Mouse (Mus musculus) embryonic facial prominence, embryonic 13.5 days (tissue): ENCODE results near the gene Col4a1. TPM values are rescaled to one million over a fixed set of nuclear protein-coding genes. Genes with fewer than 3 reads are reported as not detected.

Source experiments
- ATAC-seq: fragments of 200-750 bp; cut with Nextera tagmentation; 2 replicates; pipeline ENCODE4 v1.8.0; 2017; ENCODE audit warnings: low read depth; ENCODE audit not compliant: insufficient number of reproducible peaks, insufficient read depth, low FRiP score, low TSS enrichment
- H3K27ac ChIP-seq: fragments of 300-500 bp; sonication (generic); 2 replicates; pipeline ENCODE4 v1.5.1; 2015; ENCODE audit warnings: moderate library complexity, mild to moderate bottlenecking, inconsistent platforms
- H3K27me3 ChIP-seq: fragments of 300-500 bp; sonication (generic); 2 replicates; pipeline ENCODE4 v1.6.1; 2015; ENCODE audit warnings: mild to moderate bottlenecking, inconsistent platforms
- H3K36me3 ChIP-seq: fragments of 300-500 bp; sonication (generic); 2 replicates; pipeline ENCODE4 v1.6.1; 2015; ENCODE audit warnings: mild to moderate bottlenecking, inconsistent platforms
- H3K4me1 ChIP-seq: fragments of 300-500 bp; sonication (generic); 2 replicates; pipeline ENCODE4 v1.6.1; 2015; ENCODE audit warnings: inconsistent platforms
- H3K4me2 ChIP-seq: fragments of 300-500 bp; sonication (generic); 2 replicates; pipeline ENCODE4 v1.6.1; 2015; ENCODE audit warnings: moderate library complexity, mild to moderate bottlenecking, inconsistent platforms
- H3K4me3 ChIP-seq: fragments of 300-500 bp; sonication (generic); 2 replicates; pipeline ENCODE4 v1.5.1; 2015; ENCODE audit warnings: mild to moderate bottlenecking, inconsistent platforms
- H3K9ac ChIP-seq: fragments of 300-500 bp; sonication (generic); 2 replicates; pipeline ENCODE4 v1.6.1; 2015; ENCODE audit warnings: mild to moderate bottlenecking, inconsistent platforms
- H3K9me3 ChIP-seq: fragments of 300-500 bp; sonication (generic); 2 replicates; pipeline ENCODE4 v1.6.1; 2016; ENCODE audit warnings: inconsistent platforms
- WGBS: fragments of 180-500 bp; shearing (Covaris S2); methylation state at CpG from one replicate; pipeline ENCODE4 v1.1.7; 2015; ENCODE audit warnings: mixed read lengths; 5-methylcytosine and 5-hydroxymethylcytosine counted together
- polyA plus RNA-seq: library from polyadenylated mRNA; unstranded; fragments of >200 nt; fragmentation: Nextera tagmentation; extraction: Ambion mirVana; gene quantifications from 2 replicates; pipeline ENCODE4 v1.2.1, GENCODE M21; 2015

The Col4a1 gene
- polyA plus RNA-seq, 1 experiment from 2014 or later: 121 TPM

DNA sequence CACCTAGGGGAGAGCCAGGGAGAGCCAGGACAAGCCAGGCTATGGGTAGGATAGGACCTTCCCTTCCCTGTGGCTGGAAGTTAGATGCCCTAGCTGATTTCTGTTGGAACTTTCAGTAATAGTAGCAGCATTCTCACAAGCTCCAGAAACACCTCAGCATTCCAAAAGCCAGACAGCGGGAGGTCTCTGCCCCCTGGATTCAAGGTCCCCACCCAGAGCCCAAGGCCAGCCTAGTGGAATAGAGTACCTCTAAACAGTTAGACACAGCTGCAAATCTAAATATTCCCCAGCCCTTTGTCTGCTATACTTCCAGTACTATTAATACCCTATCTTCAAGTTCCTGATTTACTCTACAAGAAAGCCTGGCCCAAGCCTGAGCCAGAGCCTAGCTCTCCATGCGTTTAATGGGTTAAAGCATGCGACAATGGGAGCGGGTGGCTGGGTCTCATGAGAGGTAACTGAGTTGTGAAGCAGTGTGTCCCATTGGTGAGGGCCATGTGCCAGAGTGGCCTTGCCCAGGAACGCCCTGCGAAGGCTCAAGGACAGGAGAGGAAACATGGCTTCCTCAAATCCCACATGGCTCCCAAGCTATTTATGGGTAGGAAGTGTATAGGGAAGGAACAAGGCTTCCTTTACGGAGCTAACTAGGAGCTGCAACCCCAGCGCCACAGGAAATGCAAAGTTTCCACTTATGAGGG is 15.3 kb downstream of the Col4a1 start:
- Histone ChIP-seq H3K4me1 (peaks cover 48% of the 10 kb centered on the region), H3K27me3 (no peaks in the 10 kb centered on the region), H3K4me3 (no peak overlapping the region), H3K9me3 (no peaks in the 10 kb centered on the region), H3K4me2 (no peak overlapping the region), H3K36me3 (peaks cover 2% of the 10 kb centered on the region; the same call in 1 of the 2 replicates), H3K27ac (peak overlapping the region; percentile 55), H3K9ac (no peak overlapping the region)
- WGBS: 79% methylated on average over 8 of the region's 8 CpGs
- no peak for ATAC-seq

DNA sequence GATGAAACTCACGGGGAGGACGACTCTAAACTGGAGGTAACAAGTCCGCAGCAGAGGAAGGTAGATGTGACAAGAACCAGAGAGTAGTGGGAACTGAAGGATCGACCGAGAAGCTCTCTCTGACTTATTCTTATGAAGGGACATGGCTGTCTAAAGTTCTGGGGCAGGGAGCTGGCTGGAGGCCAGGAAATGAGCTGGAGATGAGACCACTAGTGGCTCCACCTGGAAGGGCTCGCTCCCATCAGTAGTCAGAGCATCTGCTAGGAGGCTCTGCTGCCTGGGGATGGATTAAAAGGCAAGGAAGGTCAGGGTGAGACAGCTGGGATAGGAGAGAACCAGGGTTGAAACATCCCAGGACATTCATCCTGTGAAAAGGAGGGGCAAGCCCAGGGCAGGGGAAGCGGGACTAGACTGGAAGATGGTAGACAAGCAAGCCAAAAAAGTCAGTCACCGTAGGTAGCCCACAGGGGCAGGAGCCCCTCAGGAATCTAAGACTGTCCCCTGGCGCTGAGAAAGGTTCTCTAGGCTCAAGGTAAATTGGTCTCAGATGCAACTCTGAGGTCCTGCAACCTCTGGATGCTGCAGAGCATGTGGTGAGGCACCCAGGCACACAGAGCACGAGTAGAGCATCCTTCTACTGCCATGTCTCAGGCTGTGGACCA is 16.2 kb downstream of the Col4a1 start:
- H3K4me2 ChIP-seq: no peak overlapping the region
- no peak overlapping the region for H3K9ac ChIP-seq
- ATAC-seq: no peak
- H3K9me3 ChIP-seq: no peaks in the 10 kb centered on the region
- no peak overlapping the region for H3K4me3 ChIP-seq
- H3K27ac ChIP-seq: no peak overlapping the region
- 88% methylated on average over 10 of the region's 10 CpGs for WGBS
- peaks cover 2% of the 10 kb centered on the region; the same call in 1 of the 2 replicates for H3K36me3 ChIP-seq
- peaks cover 51% of the 10 kb centered on the region for H3K4me1 ChIP-seq
- H3K27me3 ChIP-seq: no peaks in the 10 kb centered on the region

DNA sequence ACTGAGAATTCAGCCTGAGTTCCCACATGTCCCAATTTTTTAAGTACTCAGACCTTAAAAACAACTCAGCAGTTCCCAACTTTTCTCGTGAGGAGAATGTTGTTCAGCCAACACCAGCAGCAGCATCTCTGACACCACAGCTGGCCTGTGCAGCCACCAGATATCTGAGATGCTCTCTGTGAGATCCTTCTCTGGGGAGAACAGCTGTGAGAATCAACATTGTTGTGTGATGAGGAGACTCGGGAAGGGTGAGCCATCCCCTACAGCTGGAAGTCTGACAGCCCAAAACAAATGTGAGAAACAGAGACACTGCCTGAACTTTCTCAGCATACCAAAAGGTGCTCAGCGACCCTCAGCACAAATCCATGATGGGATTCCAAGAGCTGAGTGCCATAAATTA is 20.0 kb downstream of the Col4a1 start:
- Histone ChIP-seq H3K4me2 (no peak overlapping the region), H3K9me3 (no peaks in the 10 kb centered on the region), H3K4me1 (peaks cover 44% of the 10 kb centered on the region), H3K27ac (no peak overlapping the region), H3K36me3 (peaks cover 2% of the 10 kb centered on the region; the same call in 1 of the 2 replicates), H3K9ac (no peak overlapping the region), H3K27me3 (no peaks in the 10 kb centered on the region), H3K4me3 (no peak overlapping the region)
- ATAC-seq: no peak
- 62% methylated on average over 3 of the region's 3 CpGs for WGBS

DNA sequence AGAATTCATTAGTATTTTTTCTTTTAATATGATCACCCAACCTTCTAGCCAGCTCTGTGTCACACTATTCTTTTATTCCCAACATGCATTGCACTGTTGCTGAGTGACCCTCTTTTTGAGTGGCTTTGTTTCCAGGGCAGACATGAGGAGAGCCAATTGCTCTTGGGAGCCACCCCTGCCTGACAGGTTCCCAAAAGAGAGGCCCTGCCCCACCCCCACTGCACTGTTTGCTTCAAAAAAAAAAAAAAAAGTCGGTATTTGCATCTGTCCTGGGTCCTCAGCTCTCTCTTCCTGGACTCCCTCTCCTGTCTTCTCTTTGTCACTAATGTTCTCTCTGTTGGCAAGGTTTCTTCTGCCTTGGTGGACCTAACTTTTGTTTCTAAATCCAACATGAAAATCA is 22.1 kb downstream of the Col4a1 start:
- 0 out of 2 replicates have a peak, but pooled peaks have one; percentile 15 for ATAC-seq
- 10% methylated on average over 1 of the region's 1 CpGs for WGBS

DNA sequence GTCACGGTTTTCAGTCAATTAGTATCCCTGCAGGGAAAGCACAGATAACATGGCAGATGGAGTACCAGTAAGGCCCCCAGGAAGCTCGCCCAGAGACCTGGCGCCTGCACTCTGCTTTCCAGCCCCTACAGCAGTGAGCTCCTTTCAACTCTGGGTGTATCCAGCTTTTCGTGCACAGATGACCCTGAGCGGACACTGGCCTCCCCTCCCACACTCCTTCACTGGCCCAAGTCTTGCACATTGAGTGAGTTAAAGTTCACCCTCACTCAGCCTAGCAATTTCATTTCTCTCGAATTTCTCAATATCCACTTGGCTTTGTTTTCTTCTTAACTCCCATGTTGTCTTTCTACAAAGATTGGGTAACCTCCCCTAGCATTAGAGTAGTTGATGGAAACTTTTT is 24.3 kb downstream of the Col4a1 start:
- peaks cover 41% of the 10 kb centered on the region for H3K4me1 ChIP-seq
- no peak overlapping the region for H3K4me2 ChIP-seq
- no peaks in the 10 kb centered on the region for H3K27me3 ChIP-seq
- H3K36me3 ChIP-seq: no peaks in the 10 kb centered on the region
- H3K9me3 ChIP-seq: no peaks in the 10 kb centered on the region
- 77% methylated on average over 6 of the region's 6 CpGs for WGBS
- H3K4me3 ChIP-seq: no peak overlapping the region
- no peak for ATAC-seq
- no peak overlapping the region for H3K9ac ChIP-seq
- no peak overlapping the region for H3K27ac ChIP-seq

More for the DNA sequence above, 22.1 kb downstream of the Col4a1 start:
- Histone ChIP-seq H3K9me3 (no peaks in the 10 kb centered on the region), H3K4me3 (no peak overlapping the region), H3K27ac (no peak overlapping the region), H3K9ac (no peak overlapping the region), H3K4me1 (peaks cover 30% of the 10 kb centered on the region), H3K27me3 (no peaks in the 10 kb centered on the region), H3K36me3 (peaks cover 2% of the 10 kb centered on the region; the same call in 1 of the 2 replicates), H3K4me2 (no peak overlapping the region)

DNA sequence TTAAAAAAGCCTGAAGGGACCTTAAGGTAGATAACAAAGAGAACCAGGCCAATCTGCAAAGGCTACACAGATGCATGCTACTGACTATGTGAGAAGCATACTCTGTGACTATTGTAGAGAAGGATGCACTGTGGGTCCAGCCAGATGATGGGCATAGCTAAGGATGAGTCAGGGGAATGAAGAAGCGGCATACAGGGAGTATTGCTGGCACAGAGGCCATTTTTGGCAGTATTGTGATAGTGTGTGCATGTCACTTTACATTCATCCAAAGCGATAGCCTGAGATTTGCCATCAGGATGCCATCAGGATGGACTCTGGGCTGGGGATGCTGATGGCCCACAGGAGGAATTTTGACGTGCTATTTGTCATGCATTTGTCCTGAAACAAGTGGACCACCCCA is 25.5 kb downstream of the Col4a1 start:
- no peak overlapping the region for H3K4me2 ChIP-seq
- no peaks in the 10 kb centered on the region for H3K9me3 ChIP-seq
- no peak overlapping the region for H3K27ac ChIP-seq
- H3K4me3 ChIP-seq: no peak overlapping the region
- no peak for ATAC-seq
- no peaks in the 10 kb centered on the region for H3K36me3 ChIP-seq
- no peak overlapping the region for H3K9ac ChIP-seq
- H3K27me3 ChIP-seq: no peaks in the 10 kb centered on the region
- peaks cover 51% of the 10 kb centered on the region for H3K4me1 ChIP-seq
- WGBS: 74% methylated on average over 3 of the region's 3 CpGs

DNA sequence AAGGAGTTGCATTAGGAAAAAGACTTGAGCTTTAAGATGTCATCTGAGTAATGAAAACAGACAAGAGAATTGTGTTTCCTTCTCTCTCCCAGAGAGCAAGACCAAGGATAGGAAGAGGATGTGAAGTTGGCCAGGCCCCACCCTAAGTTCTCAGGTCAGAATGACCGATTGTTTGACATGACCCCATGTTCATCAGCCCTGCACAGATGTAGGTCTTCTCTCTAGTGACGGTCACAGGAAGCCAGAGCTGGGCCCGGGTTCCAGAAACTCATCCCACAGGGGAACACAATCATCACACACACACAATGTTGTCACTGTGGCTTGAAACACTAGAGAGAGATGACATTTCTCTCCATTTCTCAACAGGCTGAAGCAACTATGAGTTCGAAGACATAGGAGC is 27.2 kb downstream of the Col4a1 start:
- Histone ChIP-seq H3K9me3 (no peaks in the 10 kb centered on the region), H3K4me3 (no peak overlapping the region), H3K27ac (no peak overlapping the region), H3K4me1 (peaks cover 42% of the 10 kb centered on the region), H3K36me3 (peaks cover 5% of the 10 kb centered on the region; the same call in 1 of the 2 replicates), H3K4me2 (no peak overlapping the region), H3K9ac (no peak overlapping the region), H3K27me3 (no peaks in the 10 kb centered on the region)
- ATAC-seq: no peak
- 69% methylated on average over 4 of the region's 4 CpGs for WGBS

DNA sequence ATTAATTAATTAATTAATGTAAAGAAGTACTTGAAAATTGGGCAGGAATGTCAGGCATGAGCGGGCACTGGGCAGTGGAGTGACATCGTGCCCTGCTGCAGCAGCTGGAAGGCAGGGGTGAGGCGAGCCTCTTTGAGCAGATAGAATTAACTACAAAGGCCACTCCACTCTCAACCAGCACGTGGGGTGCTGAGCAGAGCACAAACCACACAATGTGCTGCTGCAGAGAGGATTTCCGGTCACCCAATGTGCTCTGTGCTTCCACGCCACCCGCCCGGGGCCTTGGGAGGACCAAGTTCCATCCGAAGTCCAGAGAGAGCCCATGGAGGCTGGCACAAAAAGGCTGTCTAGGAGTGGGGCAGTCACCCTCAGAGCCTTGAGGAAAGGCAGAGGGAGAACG is 29.4 kb downstream of the Col4a1 start:
- no peak for ATAC-seq
- Histone ChIP-seq H3K4me1 (peaks cover 48% of the 10 kb centered on the region), H3K27ac (peak overlapping the region; percentile 33; the same call in 1 of the 2 replicates)

DNA sequence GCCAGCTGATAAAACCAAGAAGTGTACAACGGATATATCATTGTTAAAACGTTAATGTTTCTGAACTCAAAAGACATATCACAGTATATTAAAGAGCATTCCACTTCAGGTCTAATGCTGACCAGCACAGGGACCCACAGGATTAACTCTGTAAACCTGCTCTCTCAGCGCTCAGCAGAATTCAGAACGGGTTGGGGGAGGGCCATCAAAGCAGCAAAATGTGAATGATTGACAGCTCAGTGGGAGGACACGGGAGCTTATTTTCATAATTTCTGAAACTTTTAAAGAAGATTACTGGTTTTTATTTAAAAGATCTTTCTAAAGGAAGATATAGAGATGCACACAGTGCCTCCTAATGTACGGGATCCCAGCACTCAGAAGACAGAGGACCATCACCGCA is 29.9 kb downstream of the Col4a1 start:
- Histone ChIP-seq H3K4me1 (peaks cover 51% of the 10 kb centered on the region), H3K9ac (no peak overlapping the region), H3K36me3 (peaks cover 5% of the 10 kb centered on the region; the same call in 1 of the 2 replicates), H3K27ac (no peak overlapping the region), H3K27me3 (no peaks in the 10 kb centered on the region), H3K9me3 (no peaks in the 10 kb centered on the region), H3K4me3 (no peak overlapping the region), H3K4me2 (no peak overlapping the region)
- WGBS: 82% methylated on average over 7 of the region's 7 CpGs
- ATAC-seq: no peak

More for the DNA sequence above, 29.4 kb downstream of the Col4a1 start:
- 65% methylated on average over 10 of the region's 10 CpGs for WGBS
- H3K4me3 ChIP-seq: no peak overlapping the region
- H3K4me2 ChIP-seq: no peak overlapping the region
- H3K27me3 ChIP-seq: no peaks in the 10 kb centered on the region
- H3K9ac ChIP-seq: no peak overlapping the region
- H3K36me3 ChIP-seq: peaks cover 5% of the 10 kb centered on the region; the same call in 1 of the 2 replicates
- no peaks in the 10 kb centered on the region for H3K9me3 ChIP-seq

DNA sequence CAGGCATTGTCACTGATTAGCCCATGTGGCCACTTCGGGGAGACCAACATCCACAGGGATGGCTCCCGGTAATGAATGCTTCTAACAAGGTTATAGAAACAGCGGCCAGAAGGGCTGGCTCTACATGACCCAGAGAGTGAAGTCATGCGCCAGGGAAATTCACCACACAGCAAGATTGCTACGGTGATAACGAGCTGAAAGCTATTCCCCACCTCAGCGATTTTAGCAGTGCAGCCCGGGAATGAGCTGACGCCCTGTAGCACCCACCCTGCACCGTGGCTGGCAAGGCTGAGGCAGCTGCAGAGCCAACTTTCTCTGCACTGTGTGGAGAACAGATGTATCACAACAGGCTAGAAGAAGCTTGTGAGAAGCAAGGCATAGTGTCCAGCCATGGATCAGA is 30.5 kb downstream of the Col4a1 start:
- Histone ChIP-seq H3K9ac (no peak overlapping the region), H3K27ac (no peak overlapping the region), H3K4me3 (no peak overlapping the region), H3K36me3 (peaks cover 5% of the 10 kb centered on the region; the same call in 1 of the 2 replicates), H3K4me1 (peaks cover 55% of the 10 kb centered on the region), H3K27me3 (no peaks in the 10 kb centered on the region), H3K4me2 (no peak overlapping the region), H3K9me3 (no peaks in the 10 kb centered on the region)
- 81% methylated on average over 10 of the region's 10 CpGs for WGBS
- ATAC-seq: no peak

DNA sequence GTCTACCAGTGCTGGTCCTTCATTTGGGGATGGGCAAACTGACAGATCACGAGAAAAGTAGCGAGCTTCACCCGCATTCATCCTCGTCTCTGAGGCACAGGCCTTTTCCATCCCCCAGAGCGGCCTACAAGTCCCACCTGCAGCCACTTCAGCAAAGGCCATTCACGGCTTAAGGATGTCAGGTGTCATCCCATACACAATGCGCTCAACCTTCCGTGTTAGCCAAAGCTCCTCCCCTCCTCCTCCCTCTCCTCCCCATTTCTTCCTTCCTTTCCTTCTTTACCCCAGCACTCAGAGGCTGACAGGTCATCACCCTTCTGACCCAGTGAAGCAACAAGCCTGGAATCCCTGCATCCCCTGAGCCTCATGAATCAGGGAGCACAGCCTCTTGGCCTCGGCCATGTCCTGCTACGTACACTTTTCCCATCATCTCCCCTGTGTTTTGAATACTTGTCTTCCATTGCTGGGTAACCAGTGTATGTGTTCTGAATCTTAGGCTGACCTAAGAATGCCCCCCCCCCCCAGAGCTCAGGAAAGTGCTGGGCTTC is 31.8 kb downstream of the Col4a1 start:
- H3K9me3 ChIP-seq: no peaks in the 10 kb centered on the region
- ATAC-seq: no peak

More for the DNA sequence above, 31.8 kb downstream of the Col4a1 start:
- H3K27ac ChIP-seq: no peak overlapping the region
- peaks cover 5% of the 10 kb centered on the region; the same call in 1 of the 2 replicates for H3K36me3 ChIP-seq
- WGBS: 75% methylated on average over 10 of the region's 10 CpGs
- H3K4me2 ChIP-seq: no peak overlapping the region
- no peaks in the 10 kb centered on the region for H3K27me3 ChIP-seq
- no peak overlapping the region for H3K9ac ChIP-seq
- H3K4me3 ChIP-seq: no peak overlapping the region
- peaks cover 61% of the 10 kb centered on the region for H3K4me1 ChIP-seq
